Mouse (Mus musculus) urinary bladder, postnatal 25 days (tissue): ENCODE results near the gene Fzd7.
"Not testable (repeated sequence)": the region's sequence is repeated elsewhere in the genome, so short reads cannot be mapped to it uniquely, and the experiment has no call there.

Experiments used
- DNase-seq: peaks from one replicate; pipeline ENCODE4 v3.0.0; 2022; ENCODE audit warnings: low spot score

Gene Fzd7

DNA sequence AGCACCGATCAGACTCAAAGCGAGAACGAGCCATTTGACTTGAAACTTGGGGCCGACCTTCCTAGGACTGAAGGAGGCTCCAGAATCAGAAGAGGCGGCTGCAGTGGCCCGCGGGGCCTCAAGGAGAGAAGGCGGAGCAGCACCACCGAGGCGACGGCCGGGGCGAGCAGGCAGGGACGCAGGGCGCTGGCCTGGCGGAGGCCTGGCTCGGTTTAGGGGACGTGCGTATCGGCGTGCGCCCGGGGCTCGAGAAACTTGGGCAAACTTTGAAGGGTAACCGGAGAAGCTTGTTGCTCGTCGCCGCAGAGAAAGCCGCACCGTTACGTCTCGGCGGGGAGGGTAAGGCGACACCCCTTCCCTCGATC is at the start of gene Fzd7:
TSS of gene Fzd7 (plus strand) at position 94 of the 365 bp plus-strand sequence.
- no peak for DNase-seq

DNA sequence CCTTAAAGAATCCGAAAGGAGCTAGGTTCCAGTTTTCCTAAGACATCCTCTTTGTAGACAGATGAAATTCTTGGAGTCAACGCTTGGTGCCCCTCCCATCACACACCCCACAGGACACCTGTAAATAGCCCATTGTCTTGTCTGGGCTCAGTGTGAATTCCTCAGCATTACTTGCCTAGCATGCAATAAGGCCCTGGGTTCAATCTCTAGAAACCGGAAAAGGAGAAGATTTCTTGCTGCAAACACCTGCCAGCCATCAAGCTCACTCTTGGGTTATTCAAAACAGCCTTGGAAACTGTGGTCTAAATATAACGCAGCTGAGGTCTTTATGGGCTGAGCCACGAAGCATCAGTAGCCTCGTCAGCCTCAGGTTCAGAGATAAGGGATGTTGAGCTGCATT is 48.9 kb upstream of the Fzd7 start:
- no peak for DNase-seq

DNA sequence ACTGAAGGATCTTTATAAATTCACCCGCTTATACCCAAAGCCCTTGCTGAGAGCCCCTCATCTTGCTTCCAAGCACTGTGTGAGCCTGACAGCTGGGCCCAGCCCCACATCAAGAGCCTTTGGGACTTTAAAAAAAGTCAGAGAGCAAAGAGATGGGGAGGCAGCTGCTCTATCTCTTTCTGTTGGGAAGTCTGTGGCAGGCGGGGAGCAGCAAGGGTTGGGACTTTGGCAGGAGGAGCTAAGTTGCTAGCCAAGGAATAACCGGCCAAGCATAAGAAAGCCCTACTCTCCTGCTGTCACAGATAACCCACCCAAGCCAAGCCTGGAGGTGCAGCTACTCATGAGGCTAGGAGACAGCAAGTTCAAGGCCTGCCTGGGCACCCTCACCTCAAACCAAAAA is 48.2 kb upstream of the Fzd7 start:
- DNase-seq: no peak

DNA sequence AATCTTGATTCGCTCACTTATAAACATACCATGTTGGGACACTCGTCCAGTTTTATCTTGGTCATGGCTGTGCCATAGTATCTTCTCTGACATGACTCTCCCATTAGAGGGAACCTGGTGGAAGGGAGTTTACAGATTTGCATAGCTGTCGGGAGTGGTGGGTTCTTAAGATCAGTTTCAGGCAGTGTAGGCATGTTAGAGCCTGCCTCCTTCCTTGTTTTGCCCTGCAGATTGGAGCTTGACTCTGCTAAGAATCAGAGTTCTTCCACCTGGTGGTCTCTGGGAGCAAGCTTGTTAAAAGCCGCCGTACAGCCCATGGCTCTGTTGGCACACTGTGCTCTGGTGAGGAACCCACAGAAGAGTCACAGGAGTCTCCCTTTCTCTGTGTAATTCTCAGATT is 47.0 kb upstream of the Fzd7 start:
- DNase-seq: no peak

DNA sequence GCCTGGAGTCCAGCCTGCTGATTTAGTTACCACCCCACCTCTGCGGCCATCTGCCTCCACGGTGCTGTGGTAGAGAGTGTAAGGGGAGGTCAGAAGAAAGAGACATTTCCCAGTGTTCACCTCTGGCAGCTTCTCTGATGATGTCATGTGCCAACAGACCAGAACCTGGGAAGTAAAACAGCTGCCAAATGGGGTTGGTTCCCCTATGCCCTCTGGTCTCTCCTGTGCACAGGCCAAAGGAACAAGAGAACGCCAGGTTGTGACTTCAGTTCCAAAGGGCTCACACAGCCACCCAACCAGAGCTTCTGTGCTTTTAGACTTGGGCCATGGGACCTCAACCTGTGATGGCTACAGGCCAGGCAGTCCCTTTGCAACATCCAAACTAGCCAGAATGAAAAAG is 45.9 kb upstream of the Fzd7 start:
- DNase-seq: no peak

DNA sequence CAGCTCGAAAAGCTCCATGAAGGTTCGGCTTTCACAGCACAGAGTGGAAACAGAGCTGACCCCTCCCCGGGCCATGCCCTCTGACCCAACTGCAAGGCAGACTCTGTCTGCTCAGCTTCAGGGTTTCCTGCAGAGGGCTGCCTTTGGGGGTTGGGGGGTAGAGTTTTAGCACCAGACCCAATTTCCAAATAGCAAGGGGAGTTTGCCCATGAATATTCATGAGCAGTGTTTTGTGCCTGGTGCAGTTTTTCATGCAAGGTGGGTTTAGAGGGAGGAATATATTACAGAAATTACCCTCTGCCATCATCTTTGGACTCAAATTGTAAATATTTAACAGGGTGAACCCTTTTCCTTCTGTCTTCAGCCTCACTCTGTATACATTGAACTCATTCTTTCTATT is 44.3 kb upstream of the Fzd7 start:
- no peak for DNase-seq

DNA sequence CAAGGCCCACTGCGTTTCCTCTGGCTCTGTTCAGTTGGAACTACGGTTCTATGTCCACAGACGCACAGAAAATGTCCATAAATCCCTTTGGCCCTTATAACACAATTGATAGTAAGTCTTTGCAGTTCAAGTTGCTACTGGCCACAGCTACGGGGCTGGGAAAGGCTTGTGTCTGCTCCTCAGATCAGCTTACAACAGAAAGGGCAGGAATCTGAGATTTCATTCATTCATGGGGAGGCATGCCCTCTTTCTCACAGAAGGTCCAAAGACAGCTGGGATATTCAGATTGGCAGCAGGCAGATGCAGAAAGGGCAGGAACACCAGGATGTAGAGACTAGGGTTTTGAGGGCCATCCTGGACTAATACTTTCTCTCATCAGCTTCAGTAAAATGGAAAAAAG is 43.9 kb upstream of the Fzd7 start:
- no peak for DNase-seq

DNA sequence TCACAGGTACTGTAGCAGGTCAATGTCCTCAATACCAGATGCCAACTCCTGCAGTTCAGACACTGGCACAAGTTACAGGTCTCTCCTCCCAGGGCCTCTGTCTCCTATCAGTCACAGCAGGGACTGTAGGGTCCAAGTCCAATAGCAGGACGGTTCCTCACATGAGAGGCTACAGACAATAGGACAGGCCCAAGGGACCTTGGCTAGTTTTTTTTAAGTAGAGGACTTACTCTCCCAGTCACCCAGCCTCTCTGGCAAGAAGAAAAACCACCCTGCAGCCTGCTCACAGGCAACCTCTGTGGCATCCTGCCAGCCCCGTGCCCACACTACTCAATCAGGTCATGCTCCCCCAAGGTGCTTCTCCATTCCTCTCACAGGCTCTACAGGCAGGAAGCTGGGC is 43.0 kb upstream of the Fzd7 start:
- no peak for DNase-seq

DNA sequence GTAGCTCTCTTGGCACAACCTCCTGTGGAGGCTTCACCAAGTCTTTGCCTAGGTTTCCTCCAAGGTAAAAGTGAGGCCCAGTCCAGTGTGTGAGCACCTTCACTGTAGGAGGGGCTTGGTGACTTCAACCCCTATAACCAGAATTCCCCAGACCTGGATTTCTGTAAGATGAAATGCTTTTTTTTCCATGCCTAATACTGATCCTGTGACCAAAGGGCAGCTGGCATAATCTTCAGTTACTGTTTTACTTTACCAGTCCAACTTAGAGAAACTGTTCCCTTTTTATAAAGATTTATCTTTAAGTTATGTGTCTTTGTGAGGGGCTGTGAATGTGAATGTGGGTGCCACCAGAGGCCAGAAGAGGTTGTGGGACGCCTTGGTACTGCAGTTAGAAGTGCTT is 42.3 kb upstream of the Fzd7 start:
- DNase-seq: no peak

DNA sequence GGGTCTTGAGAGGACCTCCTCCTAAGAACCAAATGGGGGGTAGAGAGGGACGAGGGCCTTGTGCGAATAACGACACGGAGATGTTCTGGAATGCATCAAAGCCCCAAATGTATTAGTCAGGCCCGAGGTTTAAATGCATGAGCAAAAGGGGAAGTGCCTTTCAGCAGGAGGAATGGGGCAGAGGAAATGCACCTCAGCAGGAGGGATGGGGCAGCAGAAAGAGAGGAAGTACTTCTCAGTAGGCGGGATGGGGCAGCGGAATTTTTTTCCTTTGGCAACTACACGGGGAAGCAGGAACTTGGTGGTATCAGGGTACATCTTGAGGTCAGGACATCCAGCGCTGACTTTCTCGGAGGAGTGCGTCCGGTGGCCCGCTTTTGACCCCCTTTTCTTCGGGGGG is 39.5 kb upstream of the Fzd7 start:
- not testable (repeated sequence) for DNase-seq

DNA sequence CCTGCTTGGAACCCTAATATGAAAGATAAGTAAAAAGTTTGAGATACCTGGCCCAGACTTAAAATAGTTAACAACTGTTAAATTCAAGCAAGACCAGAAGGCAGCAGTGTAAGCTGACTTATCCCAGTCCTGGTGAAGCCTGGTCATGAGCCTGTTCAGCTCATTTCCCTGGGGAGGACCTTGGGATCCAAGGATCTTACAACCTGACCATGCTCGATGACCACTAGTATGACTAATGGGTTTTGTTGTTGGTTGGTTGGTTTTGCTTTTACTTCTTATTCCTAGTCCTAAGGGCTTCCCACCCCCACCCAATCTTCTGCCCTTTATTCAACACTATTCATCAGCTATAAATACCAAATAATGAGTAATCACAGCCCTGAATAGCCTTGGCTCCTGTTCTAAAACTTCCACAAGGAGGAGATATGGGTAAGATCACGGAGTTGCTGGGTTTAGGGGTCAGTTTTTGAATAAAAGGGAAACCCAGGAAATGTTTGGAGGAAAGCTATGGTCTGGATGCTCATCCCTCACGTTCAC is 38.0 kb upstream of the Fzd7 start:
- no peak for DNase-seq

DNA sequence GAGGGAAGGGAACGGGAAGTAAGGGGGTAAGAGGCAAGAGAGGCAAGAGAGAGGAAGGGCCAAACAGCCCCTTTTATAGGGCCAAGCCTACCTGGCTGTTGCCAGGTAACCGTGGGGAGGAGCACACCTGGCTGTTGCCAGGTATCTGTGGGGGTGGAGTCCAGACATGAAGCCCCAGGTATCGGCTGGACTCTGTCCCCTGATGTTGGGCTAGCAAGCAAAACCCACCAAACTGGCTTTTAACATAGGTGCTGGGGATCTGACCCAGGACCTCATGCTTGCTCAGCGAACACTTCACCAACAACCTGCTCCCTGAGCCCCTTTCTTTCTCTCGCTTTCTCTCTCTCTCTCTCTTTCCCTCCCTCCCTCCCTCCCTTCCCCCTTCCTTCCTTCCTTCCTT is 37.0 kb upstream of the Fzd7 start:
- no peak for DNase-seq

DNA sequence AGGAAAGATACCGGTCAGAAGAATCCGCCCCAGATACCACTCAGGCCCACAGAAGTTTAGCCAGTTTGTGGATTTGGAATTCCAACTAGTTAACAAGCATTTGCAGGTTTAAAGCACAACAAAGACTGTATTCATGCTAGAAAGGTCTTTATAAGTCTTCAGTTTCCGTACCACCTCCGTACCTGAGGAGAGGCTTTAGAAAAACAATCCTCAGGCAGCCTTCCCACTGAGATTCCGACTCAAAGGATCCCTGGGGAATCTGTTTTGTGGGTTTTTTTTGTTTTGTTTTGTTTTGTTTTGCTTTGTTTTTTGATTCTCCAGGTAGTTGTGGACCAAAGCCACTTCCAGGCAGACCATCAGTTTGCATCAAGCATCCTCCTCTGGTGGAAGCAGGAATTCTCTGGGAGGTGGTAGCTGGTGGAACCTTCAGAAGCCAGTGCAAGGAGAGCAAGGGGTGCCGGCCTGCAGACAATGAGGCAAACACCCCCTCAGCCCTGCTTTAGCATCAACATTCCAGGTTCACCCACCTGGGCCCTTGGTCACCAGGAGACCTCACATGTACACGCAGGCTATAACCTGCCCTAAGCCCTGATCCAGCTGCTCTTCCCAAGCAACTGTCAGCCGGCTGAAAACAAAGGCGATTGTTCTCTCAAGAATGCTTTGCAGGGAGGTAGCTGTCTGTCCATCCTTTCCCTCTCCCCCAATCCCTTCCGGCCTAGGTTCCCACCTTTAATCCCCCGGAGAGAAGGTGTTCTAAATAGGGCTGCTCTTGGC is 33.5 kb upstream of the Fzd7 start:
- no peak for DNase-seq

DNA sequence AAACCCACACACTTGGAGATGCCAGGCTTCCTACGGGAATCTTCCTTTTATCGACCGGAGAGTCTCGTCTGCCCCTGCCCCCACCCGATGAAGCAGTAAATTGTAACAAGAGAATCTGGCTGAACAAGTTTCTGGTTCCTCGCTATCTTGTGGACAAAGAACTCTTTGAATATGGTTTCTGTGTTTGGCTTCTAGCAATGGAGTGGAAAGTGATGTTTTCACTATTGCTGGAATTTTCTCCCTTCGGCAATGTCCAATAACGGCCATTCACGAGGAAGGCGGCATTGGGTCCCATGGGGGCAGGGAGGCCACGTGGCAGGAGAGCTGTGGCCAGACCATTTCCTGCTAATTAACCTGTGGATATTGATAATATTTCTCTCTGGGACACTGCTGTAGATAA is 32.8 kb upstream of the Fzd7 start:
- DNase-seq: no peak

DNA sequence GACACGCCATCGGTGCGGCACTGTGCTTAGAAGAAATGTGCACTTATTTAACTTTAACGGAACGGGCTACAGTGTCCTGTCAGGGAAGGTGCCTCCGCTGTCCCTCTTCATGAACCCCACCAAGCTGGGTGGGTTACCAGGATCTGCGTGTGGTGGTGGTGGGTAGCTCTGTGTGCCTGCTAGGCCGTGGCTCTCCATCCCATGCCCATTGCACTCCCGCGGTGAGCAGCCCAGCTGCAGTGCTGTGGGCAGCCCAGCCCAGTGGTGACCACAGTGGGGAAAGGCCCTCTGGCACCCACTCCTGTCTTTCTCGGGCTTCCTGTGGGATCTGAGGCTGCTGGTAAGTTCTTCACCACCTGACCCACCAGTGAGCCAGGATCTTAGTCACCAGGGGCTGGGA is 31.3 kb upstream of the Fzd7 start:
- DNase-seq: no peak

DNA sequence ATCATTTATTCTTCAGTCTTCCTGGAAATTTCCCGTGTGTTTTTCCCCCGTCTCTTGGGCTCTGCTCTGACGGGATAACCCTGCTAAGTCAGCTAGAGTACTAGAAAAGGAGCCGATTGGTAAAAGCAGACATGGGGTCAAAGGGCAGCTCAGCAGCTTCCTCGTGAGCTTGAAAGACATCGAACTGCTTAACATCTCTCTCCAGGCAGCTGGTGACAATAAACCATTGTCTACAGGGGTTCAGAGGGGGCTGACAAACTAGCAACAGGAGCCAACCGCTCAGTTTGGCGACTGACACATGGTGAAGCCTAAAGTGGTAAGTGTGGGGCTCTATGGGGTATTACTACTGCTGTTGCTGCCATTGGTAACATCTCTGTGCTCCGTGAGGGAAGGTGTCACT is 30.6 kb upstream of the Fzd7 start:
- no peak for DNase-seq

DNA sequence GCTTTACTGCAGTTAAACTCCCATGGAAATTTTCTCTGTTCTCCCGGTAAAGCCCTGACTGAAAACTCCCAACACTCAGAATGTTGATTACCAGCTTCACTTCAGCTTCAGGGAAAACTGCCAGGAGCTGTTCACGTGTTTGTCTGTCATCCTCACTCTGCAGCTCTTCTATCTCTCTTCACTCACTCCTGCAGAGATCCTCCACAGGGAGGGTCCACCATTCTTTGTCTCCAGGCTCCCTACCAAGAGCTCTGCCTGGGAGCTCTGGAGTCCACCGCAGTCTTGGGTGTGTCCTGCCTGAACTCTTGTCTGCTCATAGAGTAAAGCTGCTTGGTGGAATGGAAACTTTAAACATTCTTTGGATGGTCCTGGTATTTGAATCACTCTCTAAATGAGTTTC is 25.4 kb upstream of the Fzd7 start:
- no peak for DNase-seq

DNA sequence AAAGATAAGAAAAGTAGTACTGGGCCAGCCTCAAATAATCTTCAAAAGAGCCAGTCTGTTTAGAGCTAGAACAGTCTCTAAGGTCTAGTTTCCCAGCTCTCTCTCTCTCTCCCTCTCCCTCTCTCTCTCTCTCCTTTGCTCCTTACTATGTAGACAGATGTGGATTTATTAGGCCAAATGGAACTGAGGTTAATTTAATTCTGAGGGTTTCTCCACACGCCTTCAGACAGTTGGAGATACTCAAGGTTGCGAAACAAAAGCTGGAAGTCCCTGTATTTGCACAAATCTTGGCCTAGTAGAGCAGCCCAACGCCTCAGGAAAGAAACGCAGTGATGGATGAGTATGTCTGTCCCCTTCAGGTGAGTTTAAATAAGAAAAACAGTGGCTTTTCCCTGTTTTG is 24.4 kb upstream of the Fzd7 start:
- DNase-seq: no peak

DNA sequence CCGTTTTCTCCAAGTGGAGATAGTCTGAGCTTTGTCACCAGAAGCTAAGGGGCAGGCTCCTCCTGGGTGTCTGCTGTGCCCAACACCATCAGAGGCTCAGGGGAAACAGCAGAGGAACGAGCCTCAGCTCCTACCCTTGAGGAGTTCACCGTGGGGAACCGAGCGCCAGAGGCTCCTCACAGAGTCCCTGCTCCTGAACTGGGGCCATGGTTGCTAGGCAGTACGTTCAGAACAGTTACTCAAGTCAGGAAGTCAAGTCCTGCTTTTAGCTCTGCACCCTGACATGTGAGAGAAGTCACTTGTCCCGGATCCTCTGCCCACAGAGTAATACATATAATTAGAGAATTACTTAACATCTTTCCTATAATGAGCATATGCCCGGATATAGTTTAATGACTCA is 23.3 kb upstream of the Fzd7 start:
- no peak for DNase-seq

DNA sequence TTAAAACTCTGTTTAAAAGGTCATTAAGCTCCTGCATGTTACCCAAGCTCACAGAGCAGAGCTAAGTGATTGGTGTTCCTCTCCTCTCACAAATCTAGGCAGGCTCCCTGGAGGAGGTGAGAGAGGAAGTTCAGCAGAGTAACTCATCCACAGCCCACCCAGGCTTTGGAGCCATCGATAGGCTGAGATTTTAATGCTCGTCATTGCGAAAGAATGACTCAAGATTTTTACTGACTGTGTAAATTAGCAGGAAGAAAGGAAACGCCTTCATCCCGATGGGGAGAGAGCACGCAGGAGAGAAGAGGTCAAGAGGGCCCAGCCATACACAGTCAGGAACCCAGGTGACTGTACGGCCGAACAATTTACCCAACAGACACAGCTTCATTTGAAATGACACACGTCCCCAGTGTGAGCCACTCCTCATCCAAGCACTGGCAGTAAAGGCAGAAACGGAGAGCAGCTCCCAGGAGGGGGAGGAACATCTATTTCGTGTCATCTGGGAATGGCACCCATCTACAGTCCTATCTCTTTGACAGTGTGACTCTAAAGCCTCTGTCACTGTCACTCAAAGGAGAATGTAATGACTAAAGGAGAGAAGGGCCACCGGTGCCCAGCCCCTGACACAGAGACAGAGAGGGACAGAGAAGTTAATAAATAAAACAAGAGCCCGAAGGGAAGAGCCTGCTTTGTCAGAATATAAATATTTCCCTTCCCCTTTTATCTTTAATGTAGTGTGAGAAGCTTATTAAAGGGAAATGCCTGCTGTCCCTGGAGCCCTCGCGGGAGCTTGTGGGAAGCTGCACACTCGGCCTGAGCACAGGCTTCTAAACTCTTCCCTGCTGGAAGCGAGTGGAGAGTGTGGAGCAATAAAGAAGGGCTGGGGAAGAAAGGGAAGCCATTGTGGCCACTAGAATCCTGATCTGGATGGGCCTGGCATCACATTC is 17.3 kb upstream of the Fzd7 start:
- DNase-seq: no peak

DNA sequence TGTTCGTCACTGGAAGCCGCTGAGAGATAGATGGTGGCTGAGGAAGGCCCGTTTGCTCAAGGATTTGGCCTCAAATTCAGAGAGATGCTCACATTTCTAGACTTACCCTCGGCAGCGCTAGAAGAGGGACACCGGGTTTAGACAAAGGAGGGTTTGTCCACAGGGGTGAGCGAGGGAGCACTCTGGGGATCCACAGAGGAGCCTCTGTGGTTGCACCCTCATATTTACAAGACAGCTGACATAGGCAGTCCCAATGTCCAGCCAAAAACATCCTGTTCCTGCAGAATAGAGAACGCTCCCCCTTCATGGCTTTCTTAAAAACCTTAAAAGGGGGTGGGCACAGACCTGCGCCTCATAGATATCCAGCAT is 16.6 kb upstream of the Fzd7 start:
- DNase-seq: no peak

DNA sequence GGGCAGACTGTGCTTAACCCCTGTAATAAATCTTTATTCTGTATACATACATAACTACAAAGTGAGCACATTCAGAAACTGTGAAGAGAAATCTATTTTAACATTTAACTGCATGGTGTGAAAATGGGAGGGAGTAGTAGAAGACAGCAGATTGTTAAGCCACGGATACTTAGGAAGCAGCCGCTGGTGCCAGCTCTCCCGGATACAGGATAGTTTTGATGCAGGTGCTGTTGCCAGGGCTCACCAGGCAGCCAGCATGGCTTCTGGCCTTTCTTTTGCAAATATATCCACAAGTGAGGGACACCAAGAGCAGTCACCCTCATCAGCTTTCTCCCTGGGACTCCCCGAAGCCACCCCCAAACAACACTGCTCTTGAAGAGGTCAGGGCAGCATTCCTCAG is 13.1 kb upstream of the Fzd7 start:
- DNase-seq: no peak

DNA sequence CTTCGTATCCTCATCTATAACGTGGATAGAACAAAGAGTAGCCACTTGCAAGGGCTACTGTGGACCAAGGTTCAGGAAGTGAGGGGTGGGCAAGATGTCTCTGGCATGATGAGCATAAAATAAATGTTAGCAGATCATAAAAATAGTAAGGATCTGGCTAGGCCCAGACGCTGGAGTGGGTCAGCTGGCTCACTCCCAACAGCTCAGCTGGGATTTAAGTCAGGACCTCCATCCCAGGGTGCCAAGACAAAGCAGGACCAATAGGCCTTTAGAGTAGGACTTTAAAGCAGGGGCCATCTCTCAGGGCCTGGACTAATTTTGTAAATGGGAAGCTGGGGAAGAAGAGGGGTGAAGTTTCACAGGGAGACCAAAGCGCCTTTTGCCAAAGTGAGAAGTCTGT is 11.5 kb upstream of the Fzd7 start:
- no peak for DNase-seq
